Comparison of ENCODE assay signal across 8 mouse cellular contexts in genomic region chr2:104590829-104591117, GRCm38 (mm10). TPM values are rescaled to one million over a fixed set of nuclear protein-coding genes. Genes with fewer than 3 reads are reported as not detected.
DNase-seq lines count a peak whose midpoint lies in the region; ATAC-seq and TF ChIP-seq lines count a peak whose summit lies in the region.

No protein-coding gene starts in this region.

- H3K36me3 ChIP-seq in heart, embryonic 12.5 days, result 0 out of 2 replicates have a peak, but pooled peaks cover 4% of the 10 kb centered on the region
- peaks cover 3 to 32% of the 10 kb centered on the region in 2 experiments; a peak in 3 of 4 replicates for H3K36me3 ChIP-seq in MEL (ENCODE audit: control insufficient read depth in 1 of 2, insufficient read depth in 2 of 2, low read length in 2 of 2)
- H3K36me3 ChIP-seq in hindbrain, embryonic 10.5 days, result peaks cover 7% of the 10 kb centered on the region; the same call in 1 of the 2 replicates
- peaks cover 6% of the 10 kb centered on the region; the same call in 1 of the 2 replicates for H3K36me3 ChIP-seq in midbrain, embryonic 10.5 days

- ATAC-seq in heart, embryonic 12.5 days (ENCODE audit: insufficient number of reproducible peaks, low FRiP score), result no peak

- no peak for TF ChIP-seq EP300 in MEL (IDR thresholded peaks at IDR 0.05; ENCODE audit: low read depth in 1 of 2, low read length in 2 of 2)

- intact Hi-C loops in heart, postnatal 25 days (cut with DNase I), result loop anchor here (5.0 to 10.0 kb wide), 2 partner anchors 424 to 463 kb away; partner anchors contain the start of gene Eif3m

- 0 out of 4 replicates have a peak, but pooled peaks of 1 of the 2 experiments have one; percentile 4 for TF ChIP-seq POLR2A in MEL (IDR thresholded peaks at IDR 0.05; ENCODE audit: control insufficient read depth in 1 of 2, insufficient read depth in 1 of 2, low read depth in 1 of 2, low read length in 2 of 2, poor library complexity in 1 of 2)

- TF ChIP-seq RAD21 in MEL (IDR thresholded peaks at IDR 0.05; ENCODE audit: low read depth, low read length), result no peak

- H3K4me3 ChIP-seq in heart, embryonic 12.5 days, result peak overlapping the region; percentile 75
- peak overlapping the region; percentile 94 to 97 for H3K4me3 ChIP-seq in MEL (ENCODE audit: control insufficient read depth in 1 of 2, insufficient read depth in 1 of 2, low read depth in 2 of 2, low read length in 2 of 2)
- peak overlapping the region; percentile 77 for H3K4me3 ChIP-seq in hindbrain, embryonic 10.5 days
- H3K4me3 ChIP-seq in midbrain, embryonic 10.5 days, result peak overlapping the region; percentile 92

- H3K79me2 ChIP-seq in MEL (ENCODE audit: control insufficient read depth, insufficient read depth, low read length, poor library complexity), result peaks cover 40% of the 10 kb centered on the region

- H3K27ac ChIP-seq in heart, embryonic 12.5 days (ENCODE audit: poor library complexity, severe bottlenecking), result peak overlapping the region; percentile 91
- H3K27ac ChIP-seq in MEL (ENCODE audit: control insufficient read depth, low read depth, low read length), result peak overlapping the region; percentile 55
- peak overlapping the region; percentile 93 for H3K27ac ChIP-seq in hindbrain, embryonic 10.5 days
- peak overlapping the region; percentile 97 for H3K27ac ChIP-seq in midbrain, embryonic 10.5 days (replicated peaks)

- peak overlapping the region; percentile 88 for H3K9ac ChIP-seq in heart, embryonic 12.5 days
- peak overlapping the region; percentile 85 for H3K9ac ChIP-seq in MEL (ENCODE audit: control insufficient read depth, low read depth, low read length, poor library complexity, severe bottlenecking)

- peaks cover 22% of the 10 kb centered on the region for H3K4me1 ChIP-seq in heart, embryonic 12.5 days (replicated peaks)
- peaks cover 14 to 20% of the 10 kb centered on the region in 2 experiments for H3K4me1 ChIP-seq in MEL (ENCODE audit: control insufficient read depth in 1 of 2, insufficient read depth in 2 of 2, low read length in 2 of 2)
- H3K4me1 ChIP-seq in hindbrain, embryonic 10.5 days (replicated peaks), result peaks cover 21% of the 10 kb centered on the region
- peaks cover 25% of the 10 kb centered on the region for H3K4me1 ChIP-seq in midbrain, embryonic 10.5 days

- WGBS in heart, embryonic 12.5 days, result under 1% methylated on average over 19 of the region's 19 CpGs
- 0% methylated on average over 19 of the region's 19 CpGs for WGBS in hindbrain, embryonic 10.5 days
- WGBS in midbrain, embryonic 10.5 days, result under 1% methylated on average over 19 of the region's 19 CpGs

- no peak for DNase-seq in heart, postnatal 25 days (ENCODE audit: low spot score)
- DNase-seq in MEL (ENCODE audit: low read depth, low spot score), result no peak
- DNase-seq in hindbrain, embryonic 10.5 days (ENCODE audit: low spot score), result no peak
- DNase-seq in midbrain, embryonic 10.5 days (ENCODE audit: low spot score), result no peak
- DNase-seq in adrenal gland, postnatal 36 days, result no peak
- no peak for DNase-seq in left cerebral cortex, adult 18-20 months (ENCODE audit: low spot score in 2 of 2)
- DNase-seq in frontal cortex, postnatal 14 days (ENCODE audit: low spot score in 2 of 2), result no peak

- H3K27me3 ChIP-seq in heart, embryonic 12.5 days (replicated peaks), result no peaks in the 10 kb centered on the region
- H3K27me3 ChIP-seq in MEL (ENCODE audit: control insufficient read depth in 1 of 2, insufficient read depth in 2 of 2, low read length in 2 of 2), result no peaks in the 10 kb centered on the region
- H3K27me3 ChIP-seq in hindbrain, embryonic 10.5 days (ENCODE audit: insufficient read depth, poor library complexity, severe bottlenecking), result no peaks in the 10 kb centered on the region
- no peaks in the 10 kb centered on the region for H3K27me3 ChIP-seq in midbrain, embryonic 10.5 days (ENCODE audit: low read depth, poor library complexity, severe bottlenecking)

- no peaks in the 10 kb centered on the region for H3K9me3 ChIP-seq in heart, embryonic 12.5 days (replicated peaks)
- no peaks in the 10 kb centered on the region for H3K9me3 ChIP-seq in MEL (replicated peaks; ENCODE audit: insufficient read depth, low read length)
- no peaks in the 10 kb centered on the region for H3K9me3 ChIP-seq in hindbrain, embryonic 10.5 days
- no peaks in the 10 kb centered on the region for H3K9me3 ChIP-seq in midbrain, embryonic 10.5 days (replicated peaks)

- peak overlapping the region; percentile 73 for H3K4me2 ChIP-seq in heart, embryonic 12.5 days

- TF ChIP-seq CTCF in MEL (IDR thresholded peaks at IDR 0.05 in 2 of 3, conservative IDR thresholded peaks at IDR 0.05 in 1 of 3; ENCODE audit: control insufficient read depth in 1 of 3, insufficient read depth in 1 of 3, low read depth in 2 of 3, low read length in 3 of 3, poor library complexity in 1 of 3, severe bottlenecking in 1 of 3), result no peak

TF ChIP-seq in MEL, 35 proteins besides CTCF, POLR2A, EP300 and RAD21:
- TF ChIP-seq POLR2AphosphoS5 (IDR thresholded peaks at IDR 0.05; ENCODE audit: borderline replicate concordance, low read depth, low read length), result no peak
- TF ChIP-seq MAX (IDR thresholded peaks at IDR 0.05; ENCODE audit: low read length), result peak; percentile 30; the same call in 1 of the 2 replicates
- no peak for TF ChIP-seq ZNF384 (IDR thresholded peaks at IDR 0.05; ENCODE audit: low read depth, low read length)
- TF ChIP-seq MAZ (IDR thresholded peaks at IDR 0.05; ENCODE audit: low read depth, low read length), result no peak
- TF ChIP-seq UBTF (IDR thresholded peaks at IDR 0.05; ENCODE audit: borderline replicate concordance, insufficient read depth, low read depth, low read length), result no peak
- TF ChIP-seq SMC3 (IDR thresholded peaks at IDR 0.05; ENCODE audit: low read depth, low read length), result no peak
- no peak for TF ChIP-seq MAFK (IDR thresholded peaks at IDR 0.05; ENCODE audit: borderline replicate concordance, low read depth, low read length)
- no peak for TF ChIP-seq ZKSCAN1 (IDR thresholded peaks at IDR 0.05; ENCODE audit: low read depth, low read length)
- TF ChIP-seq SIN3A (IDR thresholded peaks at IDR 0.05; ENCODE audit: low read length), result no peak
- no peak for TF ChIP-seq ZC3H11A (IDR thresholded peaks at IDR 0.05; ENCODE audit: low read depth, low read length)
- TF ChIP-seq POLR2AphosphoS2 (IDR thresholded peaks at IDR 0.05; ENCODE audit: low read length), result no peak
- no peak for TF ChIP-seq ETS1 (IDR thresholded peaks at IDR 0.05; ENCODE audit: low read depth, low read length)
- no peak for TF ChIP-seq JUND (IDR thresholded peaks at IDR 0.05; ENCODE audit: low read depth, low read length)
- TF ChIP-seq CHD1 (IDR thresholded peaks at IDR 0.05; ENCODE audit: low read depth, low read length), result 0 out of 2 replicates have a peak, but pooled peaks have one; percentile 58
- TF ChIP-seq BHLHE40 (IDR thresholded peaks at IDR 0.05; ENCODE audit: borderline replicate concordance, low read depth, low read length), result no peak
- TF ChIP-seq USF1 (IDR thresholded peaks at IDR 0.05; ENCODE audit: low read depth, low read length), result no peak
- no peak for TF ChIP-seq USF2 (IDR thresholded peaks at IDR 0.05; ENCODE audit: borderline replicate concordance in 1 of 2, insufficient read depth in 1 of 2, low read depth in 1 of 2, low read length in 2 of 2)
- TF ChIP-seq GABPA (IDR thresholded peaks at IDR 0.05; ENCODE audit: low read depth, low read length), result no peak
- TF ChIP-seq GATA1 (IDR thresholded peaks at IDR 0.05; ENCODE audit: low read depth, low read length), result no peak
- TF ChIP-seq MXI1 (IDR thresholded peaks at IDR 0.05; ENCODE audit: low read depth, low read length), result peak; percentile 10; the same call in 1 of the 2 replicates
- TF ChIP-seq CHD2 (IDR thresholded peaks at IDR 0.05; ENCODE audit: low read length), result no peak
- no peak for TF ChIP-seq ELF1 (IDR thresholded peaks at IDR 0.05; ENCODE audit: low read depth, low read length)
- TF ChIP-seq TBP (IDR thresholded peaks at IDR 0.05; ENCODE audit: low read depth, low read length), result no peak
- no peak for TF ChIP-seq NELFE (IDR thresholded peaks at IDR 0.05; ENCODE audit: low read depth, low read length)
- no peak for TF ChIP-seq MEF2A (IDR thresholded peaks at IDR 0.05; ENCODE audit: extremely low read depth, insufficient replicate concordance, low read depth, low read length, poor library complexity, severe bottlenecking)

RNA-seq across cellular contexts. Expression of gene Cstf3, which starts 0.5 kb away (rescaled TPM):
- 68.6 and 72.8 TPM in 2 replicates for polyA plus RNA-seq in heart, embryonic 12.5 days (2016; fragmentation: Nextera tagmentation; extraction: Ambion mirVana)
- total RNA-seq in heart, postnatal 25 days (2021), result 10 to 100 TPM; 12.0 to 14.7 TPM
- 11.6 and 13.8 TPM in 2 replicates for total RNA-seq in MEL (2012; rRNA removed)
- 100 to 1,000 TPM in 1 of 2 experiments, 10 to 100 TPM in 1; 35.7 to 126 TPM for polyA plus RNA-seq in MEL (2012; ENCODE audit: insufficient read depth in 1 of 2, insufficient read length in 2 of 2, low read depth in 1 of 2, low replicate concordance in 2 of 2, missing spikeins in 1 of 2)
- 86.4 and 89.8 TPM in 2 replicates for polyA plus RNA-seq in hindbrain, embryonic 10.5 days (2016; fragmentation: Nextera tagmentation; extraction: Ambion mirVana)
- 94.5 and 100 TPM in 2 replicates for polyA plus RNA-seq in midbrain, embryonic 10.5 days (2016; fragmentation: Nextera tagmentation; extraction: Ambion mirVana)
- 10 to 100 TPM; 32.6 to 33.0 TPM for total RNA-seq in adrenal gland, postnatal 36 days (2021)
- total RNA-seq in left cerebral cortex, adult 18-20 months (2021), result 10 to 100 TPM; 37.2 to 44.2 TPM
